Mouse (Mus musculus) small intestine, adult 2 months (tissue): ENCODE data around the gene Zbtb40.

Source experiments
- CTCF ChIP-seq: fragments of 200-500 bp; IDR thresholded peaks from 2 replicates; pipeline ENCODE4 v1.5.1; 2012; ENCODE audit warnings: low read depth, mild to moderate bottlenecking, control low read depth, inconsistent platforms, low read length, moderate library complexity, mixed read lengths; ENCODE audit not compliant: insufficient replicate concordance, insufficient read length; ENCODE audit errors: extremely low read depth
- POLR2A ChIP-seq: fragments of 200-500 bp; IDR thresholded peaks from 2 replicates; pipeline ENCODE4 v1.6.1; 2012; ENCODE audit warnings: low read depth, mild to moderate bottlenecking, control low read depth, inconsistent platforms, low read length, moderate library complexity

- TF ChIP-seq CTCF, result no peak
- no peak for TF ChIP-seq POLR2A
Measured at GRCm38 (mm10) chr4:136943175-136943574, 105.4 kb downstream of the Zbtb40 start.
